Mouse (Mus musculus): ENCODE measurements around the gene Osbp. TPM values are rescaled to one million over a fixed set of nuclear protein-coding genes. Genes with fewer than 3 reads are reported as not detected.

Gene Osbp
- polyA plus RNA-seq, 1 experiment from 2014 or later = 6.3 TPM

- Histone ChIP-seq H3K27ac (no peak overlapping the region), H3K27me3 (no peaks in the 10 kb centered on the region), H3K9me3 (no peaks in the 10 kb centered on the region), H3K4me3 (replicated peaks) (no peak overlapping the region), H3K9ac (no peak overlapping the region), H3K4me2 (no peak overlapping the region), H3K4me1 (no peaks in the 10 kb centered on the region), H3K36me3 (replicated peaks) (peaks cover 73% of the 10 kb centered on the region)
- 96% methylated on average over 10 of the region's 10 CpGs for WGBS
- no peak for ATAC-seq (ENCODE audit: low FRiP score)
Observed at GRCm38 (mm10) chr19:11992441-11993029, 26.8 kb downstream of the Osbp start.

- peaks cover 51% of the 10 kb centered on the region for H3K36me3 ChIP-seq (replicated peaks)
- no peak overlapping the region for H3K4me2 ChIP-seq
- no peaks in the 10 kb centered on the region for H3K4me1 ChIP-seq
- no peaks in the 10 kb centered on the region for H3K9me3 ChIP-seq
- no peak overlapping the region for H3K27ac ChIP-seq
- no peak overlapping the region for H3K4me3 ChIP-seq (replicated peaks)
- no peaks in the 10 kb centered on the region for H3K27me3 ChIP-seq
- H3K9ac ChIP-seq = no peak overlapping the region
- no peak for ATAC-seq (ENCODE audit: low FRiP score)
- WGBS = 93% methylated on average over 6 of the region's 6 CpGs
Observed at GRCm38 (mm10) chr19:11994703-11995431, 29.1 kb downstream of the Osbp start.

GRCm38 (mm10) chr19:11995722-11996448 is 30.1 kb downstream of the Osbp start:
- H3K4me1 ChIP-seq = no peaks in the 10 kb centered on the region
- H3K9ac ChIP-seq = no peak overlapping the region
- peaks cover 43% of the 10 kb centered on the region for H3K36me3 ChIP-seq (replicated peaks)
- H3K4me3 ChIP-seq (replicated peaks) = no peak overlapping the region
- H3K4me2 ChIP-seq = no peak overlapping the region
- no peak overlapping the region for H3K27ac ChIP-seq
- H3K9me3 ChIP-seq = no peaks in the 10 kb centered on the region
- 62% methylated on average over 2 of the region's 2 CpGs for WGBS
- no peak for ATAC-seq (ENCODE audit: low FRiP score)
- no peaks in the 10 kb centered on the region for H3K27me3 ChIP-seq

GRCm38 (mm10) chr19:12001686-12002085 is 35.9 kb downstream of the Osbp start:
- Histone ChIP-seq H3K27ac (no peak overlapping the region), H3K4me3 (replicated peaks) (no peak overlapping the region), H3K9ac (no peak overlapping the region), H3K27me3 (no peaks in the 10 kb centered on the region), H3K9me3 (no peaks in the 10 kb centered on the region), H3K4me1 (peaks cover 11% of the 10 kb centered on the region), H3K4me2 (no peak overlapping the region), H3K36me3 (replicated peaks) (no peaks in the 10 kb centered on the region)
- 22% methylated on average over 3 of the region's 3 CpGs for WGBS
- ATAC-seq (ENCODE audit: low FRiP score) = no peak

- Histone ChIP-seq H3K4me2 (peak overlapping the region; percentile 35), H3K9me3 (no peaks in the 10 kb centered on the region), H3K9ac (no peak overlapping the region), H3K4me1 (peaks cover 14% of the 10 kb centered on the region), H3K27ac (no peak overlapping the region), H3K4me3 (replicated peaks) (peak overlapping the region; percentile 17), H3K27me3 (no peaks in the 10 kb centered on the region), H3K36me3 (replicated peaks) (no peaks in the 10 kb centered on the region)
- ATAC-seq (ENCODE audit: low FRiP score) = no peak
- WGBS = 2% methylated on average over 11 of the region's 11 CpGs
Observed at GRCm38 (mm10) chr19:12002125-12002524, 36.4 kb downstream of the Osbp start.

- H3K9me3 ChIP-seq = no peaks in the 10 kb centered on the region
- peaks cover 21% of the 10 kb centered on the region for H3K4me1 ChIP-seq
- H3K36me3 ChIP-seq (replicated peaks) = no peaks in the 10 kb centered on the region
- peak overlapping the region; percentile 17 for H3K4me3 ChIP-seq (replicated peaks)
- H3K27me3 ChIP-seq = no peaks in the 10 kb centered on the region
- peak overlapping the region; percentile 35 for H3K4me2 ChIP-seq
- H3K27ac ChIP-seq = no peak overlapping the region
- WGBS = 44% methylated on average over 14 of the region's 14 CpGs
- H3K9ac ChIP-seq = no peak overlapping the region
- ATAC-seq (ENCODE audit: low FRiP score) = no peak
Observed at GRCm38 (mm10) chr19:12002791-12003190, 37.0 kb downstream of the Osbp start.

- Histone ChIP-seq H3K9ac (no peak overlapping the region), H3K9me3 (no peaks in the 10 kb centered on the region), H3K4me3 (replicated peaks) (no peak overlapping the region), H3K36me3 (replicated peaks) (no peaks in the 10 kb centered on the region), H3K4me2 (no peak overlapping the region), H3K27ac (no peak overlapping the region), H3K4me1 (peaks cover 23% of the 10 kb centered on the region), H3K27me3 (no peaks in the 10 kb centered on the region)
- 89% methylated on average over 2 of the region's 2 CpGs for WGBS
- ATAC-seq (ENCODE audit: low FRiP score) = no peak
Observed at GRCm38 (mm10) chr19:12003568-12003967, 37.8 kb downstream of the Osbp start.

GRCm38 (mm10) chr19:12004216-12005008 is 38.7 kb downstream of the Osbp start:
- Histone ChIP-seq H3K36me3 (replicated peaks) (no peaks in the 10 kb centered on the region), H3K9ac (peak overlapping the region; percentile 9; the same call in 1 of the 2 replicates), H3K27ac (no peak overlapping the region), H3K9me3 (no peaks in the 10 kb centered on the region), H3K4me2 (peak overlapping the region; percentile 54), H3K4me1 (peaks cover 23% of the 10 kb centered on the region), H3K4me3 (replicated peaks) (peak overlapping the region; percentile 60), H3K27me3 (no peaks in the 10 kb centered on the region)
- ATAC-seq (ENCODE audit: low FRiP score) = no peak
- 59% methylated on average over 9 of the region's 9 CpGs for WGBS

GRCm38 (mm10) chr19:12005376-12006360 is 39.9 kb downstream of the Osbp start:
- peak; percentile 82 for ATAC-seq (ENCODE audit: low FRiP score)
- Histone ChIP-seq H3K4me2 (peak overlapping the region; percentile 54), H3K9me3 (no peaks in the 10 kb centered on the region), H3K27ac (peak overlapping the region; percentile 71), H3K4me1 (peaks cover 23% of the 10 kb centered on the region), H3K36me3 (replicated peaks) (no peaks in the 10 kb centered on the region), H3K4me3 (replicated peaks) (peak overlapping the region; percentile 60), H3K9ac (peak overlapping the region; percentile 54), H3K27me3 (no peaks in the 10 kb centered on the region)
- under 1% methylated on average over 41 of the region's 41 CpGs for WGBS

GRCm38 (mm10) chr19:12006361-12006947 is 40.7 kb downstream of the Osbp start:
- H3K4me1 ChIP-seq = peaks cover 23% of the 10 kb centered on the region
- H3K27ac ChIP-seq = 0 out of 2 replicates have a peak overlapping the region, but pooled peaks have one; percentile 1
- H3K4me2 ChIP-seq = peak overlapping the region; percentile 54
- no peak for ATAC-seq (ENCODE audit: low FRiP score)
- H3K4me3 ChIP-seq (replicated peaks) = peak overlapping the region; percentile 60
- H3K36me3 ChIP-seq (replicated peaks) = no peaks in the 10 kb centered on the region
- 3% methylated on average over 17 of the region's 17 CpGs for WGBS
- H3K9me3 ChIP-seq = no peaks in the 10 kb centered on the region
- H3K9ac ChIP-seq = peak overlapping the region; percentile 53
- no peaks in the 10 kb centered on the region for H3K27me3 ChIP-seq
